Mouse (Mus musculus) brain, embryonic 18.5 days (tissue): ENCODE results near the gene Arhgap24.

Source experiments
- DNase-seq: peaks from one replicate; pipeline ENCODE4 v3.0.0-alpha.2; 2012; ENCODE audit warnings: low read depth, low spot score

Arhgap24 gene

DNA sequence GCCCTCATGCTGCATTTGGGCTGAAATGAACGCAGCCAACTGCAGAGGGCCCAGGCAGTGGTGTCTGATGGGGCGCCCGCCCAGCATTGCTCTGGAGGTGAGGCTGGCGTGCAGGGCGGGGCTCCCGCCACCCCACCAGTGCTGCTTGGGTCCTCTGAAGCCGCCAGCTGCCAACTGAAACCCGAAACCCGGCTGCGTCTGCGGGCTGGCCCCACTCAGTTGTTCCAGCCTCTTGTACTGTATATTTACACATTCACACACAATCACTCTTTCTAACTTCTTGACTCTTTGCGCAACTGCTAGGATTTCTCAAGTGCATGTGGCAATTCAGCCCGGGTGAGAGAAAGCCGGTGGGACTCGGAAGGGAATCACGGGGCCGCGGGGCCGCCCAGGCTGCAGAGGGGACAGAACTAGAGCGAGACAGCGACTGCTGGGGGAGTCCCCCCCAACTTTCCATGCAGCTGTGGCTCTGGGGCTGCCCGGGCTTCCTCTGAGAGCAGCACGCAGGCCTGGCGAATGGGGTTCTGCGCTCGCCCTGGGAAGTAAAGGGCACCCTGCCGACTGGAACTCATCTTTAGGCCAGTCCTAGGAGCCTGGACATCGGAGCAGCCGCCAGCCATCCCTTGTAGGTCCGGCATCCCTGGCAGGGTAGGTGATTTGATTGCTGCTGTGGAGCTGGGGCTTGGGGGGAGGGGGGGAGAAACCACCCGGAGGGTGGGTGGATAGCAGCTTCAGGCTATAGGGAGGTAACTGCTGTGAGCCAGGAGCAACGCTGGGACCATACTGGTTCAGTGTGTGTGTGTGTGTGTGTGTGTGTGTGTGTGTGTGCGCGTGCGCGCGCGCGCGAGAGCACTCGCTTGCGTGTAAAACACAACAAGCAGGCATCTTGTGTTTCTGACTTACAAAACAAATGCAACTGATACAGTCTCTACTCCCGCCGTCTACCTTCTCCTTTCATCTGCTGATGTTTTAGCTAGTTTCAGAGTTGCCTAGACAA lies at the start of gene Arhgap24:
Gene Arhgap24, plus strand, starts transcription at position 177 of the 997 bp plus-strand sequence.
- DNase-seq = no peak

GRCm38 (mm10) chr5:102434182-102434581 lies 47.0 kb upstream of the Arhgap24 start:
- DNase-seq = peak; percentile 16

GRCm38 (mm10) chr5:102436581-102436980 lies 44.6 kb upstream of the Arhgap24 start:
- no peak for DNase-seq

DNA sequence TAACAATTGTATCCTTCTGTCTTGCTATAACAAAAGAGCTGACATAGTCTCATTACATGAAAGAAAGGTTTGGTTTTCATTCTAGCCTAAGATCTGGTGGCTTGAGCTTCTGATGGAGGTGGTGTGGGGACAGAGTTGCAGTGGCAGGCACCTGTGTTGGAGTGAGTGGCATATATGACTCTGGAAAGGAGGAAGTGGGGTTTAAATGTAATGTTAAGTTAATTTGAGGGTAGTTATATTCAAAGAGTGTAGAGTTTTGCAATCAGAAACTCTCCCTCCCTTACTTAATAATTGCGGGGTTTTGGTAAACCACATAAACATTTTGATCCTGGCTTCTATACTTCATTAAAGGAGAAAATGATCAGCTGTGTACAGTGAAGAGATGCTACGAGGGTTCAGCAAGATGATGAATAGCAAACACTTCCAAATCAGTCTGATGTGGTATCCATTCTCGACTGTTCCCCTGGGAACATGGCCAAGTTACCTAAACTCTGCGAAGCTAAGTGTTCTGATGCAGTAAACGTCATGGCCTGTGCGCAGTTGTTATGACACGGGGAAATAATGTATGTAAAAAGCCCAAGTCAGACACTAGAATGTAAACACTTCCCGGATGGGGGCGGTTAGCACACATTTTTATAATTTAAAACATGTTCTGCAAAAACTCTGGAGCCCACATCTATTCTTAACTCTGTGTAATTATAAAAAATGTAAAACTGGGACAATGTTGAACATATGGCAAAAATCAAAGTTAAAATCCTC lies 41.9 kb upstream of the Arhgap24 start:
- no peak for DNase-seq

GRCm38 (mm10) chr5:102447436-102447835 lies 33.8 kb upstream of the Arhgap24 start:
- no peak for DNase-seq

DNA sequence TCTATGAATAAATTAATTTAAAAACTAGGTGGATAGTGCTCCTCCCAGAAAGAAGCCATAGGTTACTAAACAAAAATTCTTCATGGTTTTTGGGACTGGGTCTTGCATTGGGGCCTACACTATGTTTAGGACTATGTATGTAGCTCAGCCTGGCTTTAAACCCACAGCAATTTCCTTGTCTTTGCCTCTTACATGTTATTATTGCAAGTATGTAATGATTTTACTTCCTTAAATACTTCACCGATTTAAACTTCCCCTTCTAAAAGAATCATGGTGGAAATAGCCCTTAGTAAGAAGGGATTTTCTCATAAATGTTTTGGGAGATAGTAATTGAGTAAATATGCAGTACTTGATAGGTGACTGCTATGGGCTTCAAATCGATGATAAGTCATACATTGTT lies 30.3 kb upstream of the Arhgap24 start:
- DNase-seq = no peak

DNA sequence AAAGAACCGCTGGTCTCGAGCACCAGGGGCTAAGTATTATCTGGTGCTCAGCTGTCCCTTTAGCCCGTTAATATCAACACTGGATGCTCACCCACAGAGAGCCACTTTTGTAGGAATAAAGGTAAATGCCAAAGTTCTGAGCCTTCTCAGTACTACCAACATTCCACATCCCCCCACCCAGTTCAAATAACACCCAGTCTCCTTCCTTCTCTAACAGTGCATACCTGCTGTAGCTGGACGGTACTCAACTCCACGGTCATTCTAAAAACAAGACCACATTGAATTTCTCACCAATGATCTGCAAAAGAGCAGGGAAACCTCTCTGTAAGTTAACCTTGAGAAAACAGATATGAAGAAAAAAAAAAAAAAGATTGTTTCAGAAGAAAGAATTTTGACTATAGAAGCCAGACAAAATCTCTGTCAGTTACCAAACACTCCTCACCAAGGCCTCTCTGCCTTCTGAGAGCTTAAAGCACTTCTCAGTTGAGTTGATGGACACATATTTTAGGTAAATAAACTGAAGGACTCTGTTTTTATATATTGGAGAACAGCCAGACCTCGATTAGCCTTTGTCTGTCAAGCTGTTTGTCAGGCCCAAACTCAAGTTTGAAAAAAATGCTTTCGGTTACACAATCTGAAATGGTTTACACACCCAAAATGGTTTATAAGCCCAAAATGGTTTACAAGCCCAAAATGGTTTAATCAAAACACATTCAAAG lies 29.0 kb upstream of the Arhgap24 start:
- DNase-seq = no peak

DNA sequence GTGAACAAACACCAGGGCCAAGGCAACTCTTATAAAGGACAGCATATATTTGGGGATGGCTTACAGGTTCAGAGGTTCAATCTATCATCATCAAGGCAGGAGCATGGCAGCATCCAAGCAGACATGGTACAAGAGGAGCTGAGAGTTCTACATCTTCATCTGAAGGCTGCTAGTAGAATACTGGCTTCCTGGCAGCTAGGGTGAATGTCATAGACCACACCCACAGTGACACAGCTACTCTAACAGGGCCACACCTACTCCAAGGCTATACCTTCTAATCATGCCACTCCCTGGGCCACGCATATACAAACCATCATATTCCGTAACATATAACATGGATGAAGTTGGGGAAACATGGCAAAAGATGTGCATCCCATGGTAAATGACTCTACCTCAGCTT lies 27.9 kb upstream of the Arhgap24 start:
- DNase-seq = no peak

- DNase-seq = no peak
Observed at GRCm38 (mm10) chr5:102455247-102455646, 25.9 kb upstream of the Arhgap24 start.

- DNase-seq = no peak
Observed at GRCm38 (mm10) chr5:102460452-102461197, 20.6 kb upstream of the Arhgap24 start.

- no peak for DNase-seq
Observed at GRCm38 (mm10) chr5:102462948-102463347, 18.2 kb upstream of the Arhgap24 start.

- DNase-seq = no peak
Observed at GRCm38 (mm10) chr5:102465372-102465771, 15.8 kb upstream of the Arhgap24 start.

GRCm38 (mm10) chr5:102468292-102468691 lies 12.9 kb upstream of the Arhgap24 start:
- no peak for DNase-seq

GRCm38 (mm10) chr5:102470284-102470683 lies 10.9 kb upstream of the Arhgap24 start:
- no peak for DNase-seq

- DNase-seq = no peak
Observed at GRCm38 (mm10) chr5:102478076-102478475, 3.1 kb upstream of the Arhgap24 start.

DNA sequence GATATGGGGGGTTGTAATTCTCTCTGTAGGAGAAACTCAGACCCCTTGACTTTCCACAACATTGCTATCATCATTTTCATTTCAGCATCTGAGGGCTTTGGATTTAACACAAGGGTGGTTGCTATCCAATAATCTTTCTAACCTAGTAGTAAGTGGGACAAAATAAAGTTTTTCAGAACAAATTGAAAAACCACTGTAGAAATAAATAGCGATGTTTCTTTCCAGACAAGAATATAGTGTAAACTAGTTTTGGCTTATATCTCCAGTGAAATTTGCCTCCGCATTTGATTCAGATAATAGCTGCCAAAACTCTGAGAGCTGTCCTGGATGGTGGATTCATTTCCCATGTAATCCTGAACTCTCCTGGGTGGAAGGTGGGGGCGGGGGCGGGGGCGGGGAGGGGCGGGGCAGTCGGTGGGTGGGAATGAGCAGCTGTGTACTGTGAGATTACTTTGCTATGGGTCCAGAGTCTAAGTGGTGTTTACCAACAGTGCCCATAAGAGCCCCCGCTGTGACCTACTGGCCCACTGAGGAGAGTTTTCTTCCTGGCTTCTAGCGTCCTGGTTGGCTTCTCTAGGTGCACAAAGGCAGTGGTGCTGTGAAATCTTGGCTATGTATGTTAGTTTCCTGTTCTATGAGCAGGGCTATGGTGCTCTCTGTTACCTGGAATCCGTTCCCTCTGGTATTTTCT lies 2.2 kb downstream of the Arhgap24 start:
- DNase-seq = no peak

DNA sequence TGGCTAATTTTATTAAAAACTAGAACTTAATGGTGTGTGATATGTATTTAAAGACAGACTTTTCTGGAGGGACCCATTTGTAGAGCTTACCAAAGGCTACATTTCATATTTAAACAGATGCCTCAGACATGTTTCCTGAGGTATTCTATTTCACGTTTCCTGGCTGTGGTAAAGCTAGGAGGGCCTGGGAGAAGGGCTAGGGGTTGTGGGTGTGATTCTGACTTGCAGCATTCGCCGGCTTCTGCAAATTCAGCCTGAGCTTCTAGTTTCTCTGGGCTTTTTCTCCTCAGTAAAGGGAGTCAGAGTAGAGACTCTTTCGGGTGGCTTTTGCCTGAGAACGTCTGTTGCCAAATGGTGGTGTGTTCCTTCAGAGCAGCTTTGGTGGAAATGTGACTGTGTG lies 10.4 kb downstream of the Arhgap24 start:
- no peak for DNase-seq

DNA sequence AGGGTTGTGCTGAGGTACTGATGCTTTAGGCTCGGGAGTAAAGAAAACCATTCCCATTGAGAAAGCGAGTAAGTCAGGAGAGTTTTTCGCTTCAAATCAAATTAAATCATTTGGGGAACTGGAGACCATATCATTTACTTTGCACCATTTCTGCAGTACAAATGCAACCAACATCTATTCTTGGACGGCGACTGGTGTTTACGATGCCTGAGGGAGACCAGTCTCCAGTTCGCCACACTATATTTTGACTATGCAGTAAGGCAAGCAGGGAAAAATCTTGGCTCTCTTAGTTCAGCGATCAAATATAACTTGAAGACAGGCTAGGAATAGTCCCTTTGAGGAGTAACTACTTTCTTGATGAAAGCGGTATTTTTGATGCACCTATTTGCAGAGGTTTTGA lies 11.0 kb downstream of the Arhgap24 start:
- DNase-seq = no peak

- no peak for DNase-seq
Observed at GRCm38 (mm10) chr5:102494827-102495226, 13.6 kb downstream of the Arhgap24 start.

GRCm38 (mm10) chr5:102497205-102497604 lies 16.0 kb downstream of the Arhgap24 start:
- DNase-seq = no peak

DNA sequence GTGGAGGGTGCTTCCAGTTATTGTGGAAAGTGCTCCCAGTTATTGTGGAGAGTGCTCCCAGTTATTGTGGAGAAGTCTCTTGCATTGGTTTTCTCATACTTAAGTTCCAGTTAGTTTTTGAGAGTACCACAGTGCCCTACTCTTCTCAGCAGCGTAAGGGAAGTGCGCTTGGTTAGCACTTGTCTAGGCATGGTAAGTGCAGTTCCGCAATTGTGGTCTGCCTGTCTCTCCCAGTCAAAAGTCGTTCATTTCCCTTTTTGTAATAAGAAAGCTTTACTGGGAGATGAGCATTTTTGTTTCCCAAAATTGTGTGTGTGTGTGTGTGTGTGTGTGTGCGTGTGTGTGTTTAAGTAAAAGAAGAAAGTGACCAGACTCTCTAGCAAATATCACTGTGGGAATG lies 17.6 kb downstream of the Arhgap24 start:
- no peak for DNase-seq
